Mouse (Mus musculus) CD4-positive, CD25-positive, alpha-beta regulatory T cell, adult 4 months (primary cell): ENCODE data around the gene Mlxip. TPM values are rescaled to one million over a fixed set of nuclear protein-coding genes. Genes with fewer than 3 reads are reported as not detected.

Experiments used
- polyA plus RNA-seq, 2 experiments: library from polyadenylated mRNA; unstranded; fragments of 100-300 nt; shearing (Covaris generic); gene quantifications; one replicate each; pipeline ENCODE4 v1.2.1; 2017

Mlxip gene
- polyA plus RNA-seq, 2 experiments from 2014 or later: 18.9 to 19.9 TPM

Other genes starting within 250 kb of the Mlxip start
- 10 to 100 TPM; 36.5 to 41.5 TPM for gene Psmd9, start 225.4 kb upstream of the Mlxip start, polyA plus RNA-seq
- gene Hpd, start 212.1 kb upstream of the Mlxip start, polyA plus RNA-seq: not detected
- 1 to 10 TPM; 4.7 to 6.1 TPM for gene Wdr66, start 142.7 kb upstream of the Mlxip start, polyA plus RNA-seq
- 1 to 10 TPM; 7.2 to 9.8 TPM for gene Bcl7a, start 51.0 kb upstream of the Mlxip start, polyA plus RNA-seq
- gene Lrrc43, start 94.5 kb downstream of the Mlxip start, polyA plus RNA-seq: not detected
- gene Il31, start 94.7 kb downstream of the Mlxip start, polyA plus RNA-seq: not detected
- 1 to 10 TPM in 1 of 2 experiments, not detected in 1; 1.4 TPM for gene B3gnt4, start 115.7 kb downstream of the Mlxip start, polyA plus RNA-seq
- 10 to 100 TPM; 85.0 to 99.0 TPM for gene Diablo, start 129.4 kb downstream of the Mlxip start, polyA plus RNA-seq
- not detected for gene Gm49027, start 130.7 kb downstream of the Mlxip start, polyA plus RNA-seq
- 10 to 100 TPM; 38.3 to 53.6 TPM for gene Vps33a, start 178.2 kb downstream of the Mlxip start, polyA plus RNA-seq